Mouse (Mus musculus): ENCODE results near the gene Col6a6. TPM values are rescaled to one million over a fixed set of nuclear protein-coding genes. Genes with fewer than 3 reads are reported as not detected.
A peak's percentile ranks its signal among the peaks of the same experiment; 100 is the strongest.

The Col6a6 gene
- polyA plus RNA-seq, 1 experiment from 2014 or later, result 0.26 TPM

DNA sequence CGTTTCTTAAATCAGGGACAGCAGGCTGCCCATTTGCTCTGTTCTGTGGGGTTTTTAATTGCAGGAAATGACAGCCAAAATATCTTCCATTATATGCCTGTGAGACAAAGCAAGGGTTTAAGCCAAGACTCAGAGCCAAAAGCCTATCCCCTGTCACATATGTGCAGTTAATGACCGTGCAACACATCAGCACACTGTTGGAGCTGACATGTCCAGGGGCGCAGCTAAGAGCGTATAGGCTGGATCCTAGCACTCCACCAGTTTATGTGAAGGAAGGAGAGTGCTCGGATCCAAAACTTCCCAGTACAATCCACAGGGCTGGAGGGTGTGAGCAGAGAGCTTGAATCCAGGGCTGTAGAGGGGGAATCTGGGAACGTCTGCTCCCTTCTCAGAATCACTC lies 127.3 kb downstream of the Col6a6 start:
- WGBS (ENCODE audit: insufficient replicate concordance), result 62% methylated on average over 6 of the region's 6 CpGs
- no peak for ATAC-seq (ENCODE audit: insufficient read depth)
- H3K27me3 ChIP-seq, result no peaks in the 10 kb centered on the region

DNA sequence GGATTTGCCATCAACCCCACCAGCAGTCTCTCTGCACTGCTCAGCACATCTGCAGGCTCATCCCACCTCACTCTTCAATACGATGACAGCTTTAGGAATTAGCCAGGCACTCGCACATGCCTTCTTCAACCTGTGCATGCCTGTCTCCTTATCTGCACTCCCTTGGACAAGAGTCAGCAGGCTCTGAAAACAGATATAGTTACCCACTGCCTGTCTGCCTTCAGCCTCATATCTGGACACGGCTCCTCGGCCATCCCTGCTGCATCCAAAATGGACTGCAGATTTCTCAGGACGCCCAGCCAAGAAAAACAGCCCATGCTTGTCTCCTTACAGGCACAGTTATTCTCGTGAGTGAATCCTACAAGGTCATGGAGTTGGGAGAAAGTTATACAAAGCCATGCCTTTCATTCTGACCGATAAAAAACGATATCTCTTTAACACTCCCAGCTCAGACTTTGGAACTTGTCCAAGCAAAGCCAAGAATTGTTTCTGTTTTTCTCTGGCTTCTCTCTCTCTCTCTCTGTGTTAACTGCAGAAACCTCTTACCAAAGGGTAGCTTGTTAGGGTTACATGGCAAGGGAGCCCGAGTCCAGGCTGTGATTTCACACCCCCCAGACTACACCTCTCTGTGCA lies 130.1 kb downstream of the Col6a6 start:
- H3K9me3 ChIP-seq (replicated peaks), result no peaks in the 10 kb centered on the region
- no peak overlapping the region for H3K9ac ChIP-seq
- H3K27me3 ChIP-seq, result no peaks in the 10 kb centered on the region
- H3K4me1 ChIP-seq (replicated peaks), result no peaks in the 10 kb centered on the region
- H3K4me2 ChIP-seq, result no peak overlapping the region
- H3K4me3 ChIP-seq (replicated peaks), result no peak overlapping the region
- H3K27ac ChIP-seq (replicated peaks), result no peak overlapping the region
- H3K36me3 ChIP-seq (replicated peaks), result no peaks in the 10 kb centered on the region
- WGBS (ENCODE audit: insufficient replicate concordance), result 55% methylated on average over 9 of the region's 9 CpGs
- ATAC-seq (ENCODE audit: insufficient read depth), result no peak

More for the DNA sequence above, 127.3 kb downstream of the Col6a6 start:
- Histone ChIP-seq H3K4me3 (replicated peaks) (no peak overlapping the region), H3K27ac (replicated peaks) (no peak overlapping the region), H3K36me3 (replicated peaks) (no peaks in the 10 kb centered on the region), H3K4me1 (replicated peaks) (no peaks in the 10 kb centered on the region), H3K9ac (no peak overlapping the region), H3K4me2 (no peak overlapping the region), H3K9me3 (replicated peaks) (no peaks in the 10 kb centered on the region)

DNA sequence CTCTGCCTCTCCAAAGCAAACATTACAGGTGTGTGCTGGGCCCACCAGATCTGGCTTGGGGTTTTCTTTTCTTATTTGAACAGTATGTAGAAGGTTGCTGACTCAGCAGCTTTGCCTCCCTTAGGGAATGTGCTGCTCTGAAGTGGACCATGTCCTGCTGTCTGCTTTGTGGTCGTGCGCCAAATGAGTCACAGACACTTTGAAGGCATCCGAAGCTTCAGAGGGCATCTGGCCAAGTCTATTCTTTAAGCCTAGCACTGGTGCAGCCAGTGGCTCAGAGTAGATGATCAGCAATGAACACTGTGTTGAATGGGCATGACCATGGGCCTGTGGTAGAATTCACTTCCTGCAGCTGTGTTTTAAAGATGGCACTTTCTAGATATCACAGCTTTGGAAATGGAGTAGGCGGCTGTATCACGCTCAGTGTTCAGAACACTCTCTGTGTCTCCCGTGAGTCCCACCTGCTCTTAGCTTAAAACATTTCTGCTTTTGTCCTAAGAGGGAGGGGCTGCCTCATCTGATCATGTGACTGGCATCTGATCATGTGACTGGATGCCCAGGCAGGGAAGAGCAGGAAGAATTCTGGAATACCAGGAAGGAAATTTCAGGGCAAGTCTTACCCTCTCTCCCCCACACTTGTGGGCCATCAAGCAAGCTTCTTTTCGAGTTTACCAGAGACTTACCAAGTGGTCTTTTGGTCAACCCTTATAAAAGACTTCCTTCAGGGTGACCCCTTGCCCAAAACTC lies 131.0 kb downstream of the Col6a6 start:
- WGBS (ENCODE audit: insufficient replicate concordance), result 71% methylated on average over 7 of the region's 7 CpGs
- no peak overlapping the region for H3K9ac ChIP-seq
- H3K36me3 ChIP-seq (replicated peaks), result no peaks in the 10 kb centered on the region
- no peak for ATAC-seq (ENCODE audit: insufficient read depth)
- H3K9me3 ChIP-seq (replicated peaks), result no peaks in the 10 kb centered on the region
- H3K4me2 ChIP-seq, result no peak overlapping the region
- no peak overlapping the region for H3K27ac ChIP-seq (replicated peaks)
- no peak overlapping the region for H3K4me3 ChIP-seq (replicated peaks)
- H3K27me3 ChIP-seq, result no peaks in the 10 kb centered on the region
- no peaks in the 10 kb centered on the region for H3K4me1 ChIP-seq (replicated peaks)

DNA sequence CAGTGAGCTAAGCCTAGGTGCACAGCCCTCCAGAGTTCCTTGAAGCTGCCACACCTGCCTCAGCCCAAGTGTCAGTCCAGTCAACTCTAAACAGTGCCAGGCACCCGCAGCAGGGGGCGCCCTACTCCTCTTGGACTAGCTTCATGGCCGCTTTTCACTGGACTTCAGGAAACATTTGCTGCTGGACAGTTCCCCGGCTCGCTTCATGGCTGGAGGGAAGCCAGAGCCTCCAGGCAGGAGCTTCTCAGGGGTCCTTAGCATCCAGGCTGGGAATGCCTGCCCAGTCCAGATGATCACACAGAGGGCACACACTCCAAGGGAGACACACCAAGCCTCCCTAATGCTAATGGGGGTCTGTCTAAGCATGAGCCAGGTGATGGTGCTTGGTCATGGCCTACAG lies 134.1 kb downstream of the Col6a6 start:
- ATAC-seq (ENCODE audit: insufficient read depth), result no peak
- no peak overlapping the region for H3K27ac ChIP-seq (replicated peaks)

DNA sequence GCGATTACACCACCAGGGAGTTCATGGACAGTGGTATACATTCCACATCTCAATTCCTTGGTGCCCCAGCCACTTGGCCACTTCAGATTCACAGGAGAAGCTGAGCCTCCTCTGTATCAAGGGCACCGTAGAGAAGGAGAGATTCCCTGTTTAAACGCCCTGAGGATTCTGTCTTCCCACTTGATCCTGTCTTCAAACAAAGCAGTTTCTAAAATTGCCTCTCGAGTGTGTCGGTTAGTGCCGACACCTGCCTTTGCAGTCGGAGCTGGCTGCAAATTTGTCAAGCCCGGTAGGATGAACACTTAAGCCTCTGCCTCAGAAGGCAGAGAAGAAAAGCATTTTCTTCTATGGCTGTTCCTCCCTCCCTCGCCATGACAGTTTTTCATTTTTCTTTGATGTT lies 134.9 kb downstream of the Col6a6 start:
- no peak overlapping the region for H3K4me3 ChIP-seq (replicated peaks)
- H3K9me3 ChIP-seq (replicated peaks), result no peaks in the 10 kb centered on the region
- H3K9ac ChIP-seq, result no peak overlapping the region
- 78% methylated on average over 9 of the region's 9 CpGs for WGBS (ENCODE audit: insufficient replicate concordance)
- no peaks in the 10 kb centered on the region for H3K4me1 ChIP-seq (replicated peaks)
- no peak overlapping the region for H3K27ac ChIP-seq (replicated peaks)
- H3K27me3 ChIP-seq, result no peaks in the 10 kb centered on the region
- no peaks in the 10 kb centered on the region for H3K36me3 ChIP-seq (replicated peaks)
- no peak overlapping the region for H3K4me2 ChIP-seq
- no peak for ATAC-seq (ENCODE audit: insufficient read depth)

More for the DNA sequence above, 134.1 kb downstream of the Col6a6 start:
- Histone ChIP-seq H3K4me2 (no peak overlapping the region), H3K27me3 (no peaks in the 10 kb centered on the region), H3K36me3 (replicated peaks) (no peaks in the 10 kb centered on the region), H3K9me3 (replicated peaks) (no peaks in the 10 kb centered on the region), H3K4me1 (replicated peaks) (no peaks in the 10 kb centered on the region), H3K4me3 (replicated peaks) (no peak overlapping the region), H3K9ac (no peak overlapping the region)
- 4% methylated on average over 5 of the region's 5 CpGs for WGBS (ENCODE audit: insufficient replicate concordance)

DNA sequence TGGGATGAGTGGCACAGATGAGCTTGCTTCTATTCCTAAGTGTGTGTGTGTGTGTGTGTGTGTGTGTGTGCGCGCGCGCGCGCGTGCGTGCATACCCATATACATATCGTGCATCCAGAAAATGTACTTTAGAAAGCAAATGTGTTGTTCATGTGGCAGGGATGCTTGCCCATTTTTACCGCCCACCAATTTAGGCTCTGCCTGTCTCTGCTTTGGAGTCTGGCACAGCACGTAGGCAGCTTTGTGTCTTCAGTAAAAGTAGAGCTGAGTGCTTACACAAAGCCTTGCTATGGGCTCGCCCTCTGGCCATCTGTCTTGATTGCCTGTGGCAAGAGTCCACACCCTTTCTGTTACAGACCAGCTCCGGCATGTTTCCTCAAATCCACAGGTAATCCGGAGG lies 135.5 kb downstream of the Col6a6 start:
- H3K4me3 ChIP-seq (replicated peaks), result no peak overlapping the region
- no peaks in the 10 kb centered on the region for H3K9me3 ChIP-seq (replicated peaks)
- ATAC-seq (ENCODE audit: insufficient read depth), result no peak
- H3K36me3 ChIP-seq (replicated peaks), result peaks cover 2% of the 10 kb centered on the region; the same call in 1 of the 2 replicates
- WGBS (ENCODE audit: insufficient replicate concordance), result 76% methylated on average over 14 of the region's 14 CpGs
- no peak overlapping the region for H3K27ac ChIP-seq (replicated peaks)
- H3K9ac ChIP-seq, result no peak overlapping the region
- H3K27me3 ChIP-seq, result no peaks in the 10 kb centered on the region
- H3K4me2 ChIP-seq, result no peak overlapping the region
- H3K4me1 ChIP-seq (replicated peaks), result no peaks in the 10 kb centered on the region

DNA sequence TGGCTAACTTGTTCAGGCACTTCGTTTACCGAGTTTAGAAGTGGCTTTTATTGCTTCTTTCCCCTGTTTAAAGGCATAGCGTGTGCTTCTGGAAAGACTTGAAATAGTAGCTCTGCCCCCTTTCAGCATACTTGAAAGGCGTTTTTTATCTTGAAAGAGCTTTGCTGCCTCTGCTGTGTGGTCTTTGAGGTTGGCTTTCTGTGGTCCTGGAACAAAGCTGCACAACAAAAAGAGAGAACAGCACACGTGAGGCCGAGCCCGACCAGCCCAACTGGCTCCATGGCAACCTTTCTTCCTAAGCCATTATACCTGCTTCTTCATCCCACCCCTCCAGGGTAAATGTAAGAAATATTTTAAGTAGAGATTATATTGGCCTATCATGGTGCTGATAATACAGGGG lies 138.5 kb downstream of the Col6a6 start:
- H3K9ac ChIP-seq, result no peak overlapping the region
- H3K4me2 ChIP-seq, result no peak overlapping the region
- H3K27me3 ChIP-seq, result no peaks in the 10 kb centered on the region
- ATAC-seq (ENCODE audit: insufficient read depth), result no peak
- H3K4me3 ChIP-seq (replicated peaks), result no peak overlapping the region
- no peak overlapping the region for H3K27ac ChIP-seq (replicated peaks)
- H3K9me3 ChIP-seq (replicated peaks), result no peaks in the 10 kb centered on the region
- WGBS (ENCODE audit: insufficient replicate concordance), result 67% methylated on average over 7 of the region's 7 CpGs
- peaks cover 30% of the 10 kb centered on the region for H3K36me3 ChIP-seq (replicated peaks)
- H3K4me1 ChIP-seq (replicated peaks), result no peaks in the 10 kb centered on the region

DNA sequence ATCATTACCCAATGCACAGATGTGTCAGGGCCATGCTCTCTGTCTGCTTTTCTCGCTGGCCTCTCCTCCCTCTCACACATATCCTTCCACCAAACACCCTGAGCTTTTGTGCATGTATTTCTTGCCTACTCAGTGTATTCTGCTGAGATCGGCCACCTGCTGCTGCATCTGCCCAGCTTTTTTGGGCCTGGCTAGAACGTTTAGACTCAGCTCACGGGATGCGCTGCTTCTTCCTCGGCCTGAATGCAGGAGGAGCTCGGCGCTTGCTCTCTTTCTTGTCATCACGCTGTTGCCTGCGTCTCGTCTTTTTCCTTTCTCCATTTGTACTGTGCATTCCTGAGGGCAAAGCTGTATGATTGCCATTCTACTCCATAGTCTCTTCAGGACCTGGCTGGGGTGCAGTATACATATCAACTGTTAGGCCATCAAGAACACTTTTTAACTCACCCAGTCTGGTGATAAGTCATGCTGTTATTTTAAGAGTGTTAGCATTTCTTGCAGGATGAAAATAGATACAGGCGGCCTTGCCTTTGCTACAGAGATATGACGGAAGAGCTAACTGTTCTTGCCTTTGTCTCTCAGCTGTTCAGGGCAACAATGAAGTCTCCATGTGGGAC lies 143.3 kb downstream of the Col6a6 start:
- H3K36me3 ChIP-seq (replicated peaks), result peaks cover 44% of the 10 kb centered on the region

DNA sequence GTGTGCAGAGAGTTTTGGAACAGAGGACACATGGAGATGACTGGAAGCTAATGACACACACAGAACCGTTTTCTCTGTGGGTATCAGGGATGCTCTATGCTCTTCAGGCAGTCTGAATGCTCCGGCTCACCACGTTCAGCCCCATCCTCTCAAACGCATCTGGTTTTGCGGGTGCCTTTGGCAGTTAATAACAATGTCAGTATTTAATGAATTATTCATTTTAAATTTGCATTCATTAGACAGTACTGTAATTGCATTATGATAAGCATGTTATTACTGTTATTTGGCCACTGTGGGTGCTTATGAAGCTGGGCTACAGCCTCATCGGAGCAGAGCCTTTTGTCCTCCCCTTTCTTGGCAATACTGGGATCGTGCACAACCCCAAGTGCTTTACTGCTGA lies 146.6 kb downstream of the Col6a6 start:
- no peak for ATAC-seq (ENCODE audit: insufficient read depth)
- Histone ChIP-seq H3K4me3 (replicated peaks) (no peak overlapping the region), H3K4me2 (no peak overlapping the region), H3K27me3 (no peaks in the 10 kb centered on the region), H3K9me3 (replicated peaks) (no peaks in the 10 kb centered on the region), H3K4me1 (replicated peaks) (no peaks in the 10 kb centered on the region), H3K36me3 (replicated peaks) (peaks cover 52% of the 10 kb centered on the region), H3K9ac (no peak overlapping the region), H3K27ac (replicated peaks) (no peak overlapping the region)
- 83% methylated on average over 7 of the region's 7 CpGs for WGBS (ENCODE audit: insufficient replicate concordance)

More for the DNA sequence above, 143.3 kb downstream of the Col6a6 start:
- H3K9me3 ChIP-seq (replicated peaks), result no peaks in the 10 kb centered on the region
- H3K27ac ChIP-seq (replicated peaks), result no peak overlapping the region
- H3K4me3 ChIP-seq (replicated peaks), result no peak overlapping the region
- ATAC-seq (ENCODE audit: insufficient read depth), result no peak
- WGBS (ENCODE audit: insufficient replicate concordance), result 82% methylated on average over 13 of the region's 13 CpGs
- no peaks in the 10 kb centered on the region for H3K27me3 ChIP-seq
- no peak overlapping the region for H3K4me2 ChIP-seq
- no peaks in the 10 kb centered on the region for H3K4me1 ChIP-seq (replicated peaks)
- no peak overlapping the region for H3K9ac ChIP-seq

DNA sequence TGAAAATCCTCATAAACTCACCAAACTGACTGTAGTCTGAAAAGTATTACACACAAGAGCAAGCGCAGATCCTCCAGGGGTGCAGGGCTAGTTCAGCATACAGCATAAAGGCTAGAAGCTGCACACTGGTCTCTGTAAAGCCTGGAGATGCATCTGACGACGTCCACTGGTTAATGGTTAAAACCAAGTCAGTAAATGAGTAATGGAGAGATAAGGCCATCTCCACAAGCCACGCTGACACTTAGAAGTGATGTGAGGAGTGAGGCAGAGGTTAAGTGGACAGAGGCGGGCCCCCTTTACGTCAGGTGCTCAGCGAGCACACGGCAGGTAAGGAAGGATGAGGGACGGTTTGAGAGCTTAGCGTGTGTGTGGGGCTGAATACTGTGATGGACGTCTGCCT lies 152.0 kb downstream of the Col6a6 start:
- H3K27ac ChIP-seq (replicated peaks), result no peak overlapping the region
- H3K36me3 ChIP-seq (replicated peaks), result peaks cover 47% of the 10 kb centered on the region
- H3K4me3 ChIP-seq (replicated peaks), result no peak overlapping the region
- no peaks in the 10 kb centered on the region for H3K9me3 ChIP-seq (replicated peaks)
- peak; percentile 56 for ATAC-seq (ENCODE audit: insufficient read depth)
- WGBS (ENCODE audit: insufficient replicate concordance), result 61% methylated on average over 11 of the region's 11 CpGs
- no peaks in the 10 kb centered on the region for H3K4me1 ChIP-seq (replicated peaks)
- no peak overlapping the region for H3K9ac ChIP-seq
- H3K27me3 ChIP-seq, result no peaks in the 10 kb centered on the region
- peak overlapping the region; percentile 15; the same call in 1 of the 2 replicates for H3K4me2 ChIP-seq

DNA sequence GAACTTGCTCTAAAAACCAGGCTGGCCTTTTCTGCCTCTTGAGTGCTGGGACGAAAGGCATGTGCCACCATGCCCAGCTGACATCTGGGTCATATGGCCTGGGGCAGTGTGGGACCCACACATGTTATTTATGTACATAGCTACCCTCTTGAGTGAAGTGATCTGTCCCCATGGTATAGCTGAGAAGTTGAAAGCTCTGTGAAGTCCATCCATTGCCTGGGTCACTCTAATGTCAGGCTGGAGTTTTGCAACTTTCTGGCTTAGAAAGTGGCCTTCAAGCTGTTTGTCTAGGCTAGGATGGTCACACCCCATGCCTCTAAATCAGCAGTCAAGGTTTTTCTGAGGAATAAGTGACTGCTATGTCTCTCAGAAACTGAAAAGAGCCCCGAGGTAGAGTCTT lies 155.9 kb downstream of the Col6a6 start:
- no peak for ATAC-seq (ENCODE audit: insufficient read depth)
- peaks cover 57% of the 10 kb centered on the region for H3K36me3 ChIP-seq (replicated peaks)
- no peak overlapping the region for H3K4me3 ChIP-seq (replicated peaks)
- no peaks in the 10 kb centered on the region for H3K9me3 ChIP-seq (replicated peaks)
- 68% methylated on average over 2 of the region's 2 CpGs for WGBS (ENCODE audit: insufficient replicate concordance)
- H3K4me1 ChIP-seq (replicated peaks), result no peaks in the 10 kb centered on the region
- H3K9ac ChIP-seq, result no peak overlapping the region
- H3K27me3 ChIP-seq, result no peaks in the 10 kb centered on the region
- no peak overlapping the region for H3K4me2 ChIP-seq
- H3K27ac ChIP-seq (replicated peaks), result no peak overlapping the region
